Mouse (Mus musculus): Measurements from ENCODE around the gene Mark2. TPM values are rescaled to one million over a fixed set of nuclear protein-coding genes. Genes with fewer than 3 reads are reported as not detected.
A peak's percentile ranks its signal among the peaks of the same experiment; 100 is the strongest.

Gene Mark2
- polyA plus RNA-seq, 1 experiment from 2014 or later: 51.9 TPM

- peaks cover 90% of the 10 kb centered on the region for H3K36me3 ChIP-seq (ENCODE audit: control insufficient read depth, insufficient read depth, low read length)
- no peak for ATAC-seq (ENCODE audit: low FRiP score, low TSS enrichment)
- H3K4me2 ChIP-seq (replicated peaks; ENCODE audit: low read depth, low read length): no peak overlapping the region
- H3K4me3 ChIP-seq (ENCODE audit: low read length): no peak overlapping the region
- H3K27me3 ChIP-seq (ENCODE audit: control insufficient read depth, insufficient read depth, low read length): no peaks in the 10 kb centered on the region
- no peaks in the 10 kb centered on the region for H3K9me3 ChIP-seq (ENCODE audit: control insufficient read depth, low read length)
- peaks cover 14% of the 10 kb centered on the region; the same call in 1 of the 2 replicates for H3K4me1 ChIP-seq (ENCODE audit: control insufficient read depth, insufficient read depth, low read length)
- H3K9ac ChIP-seq (ENCODE audit: low read depth, low read length): no peak overlapping the region
- 77% methylated on average over 5 of the region's 7 CpGs for WGBS
- H3K27ac ChIP-seq (ENCODE audit: low read depth, low read length): no peak overlapping the region
These were observed 64.9 kb downstream of the Mark2 start for GRCm38 (mm10) chr19:7276796-7277195.

DNA sequence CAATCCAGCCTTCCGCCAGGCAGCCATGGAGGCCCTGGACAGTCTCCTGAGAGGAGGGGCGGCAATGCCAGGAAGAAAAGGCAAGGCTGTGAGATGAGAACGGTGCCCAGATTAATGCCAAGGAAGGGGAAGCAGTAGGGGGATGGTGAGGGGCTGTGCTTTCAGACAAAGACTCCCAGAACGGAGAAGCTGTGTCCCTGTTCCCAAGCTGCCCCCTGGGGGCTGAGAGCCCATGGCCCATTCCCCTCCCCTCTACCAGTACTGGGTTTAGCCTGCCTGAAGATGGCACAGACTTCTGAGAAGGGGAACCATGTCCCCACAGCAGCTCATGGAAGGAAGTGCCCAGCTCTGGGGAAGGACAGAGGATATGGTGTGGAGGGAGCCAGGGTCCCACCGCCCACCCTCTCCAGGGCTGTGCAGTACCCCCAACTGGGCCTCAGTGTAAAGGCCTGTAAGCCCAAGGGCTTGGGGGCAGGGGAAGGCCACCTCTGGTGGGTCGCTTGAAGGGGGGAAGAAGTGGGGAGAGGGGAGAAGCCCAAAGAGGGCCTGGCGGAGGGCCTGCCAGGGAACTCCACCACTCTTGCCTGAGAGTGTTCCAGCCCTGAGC is 65.5 kb downstream of the Mark2 start:
- H3K27ac ChIP-seq (ENCODE audit: low read depth, low read length): peak overlapping the region; percentile 24; the same call in 1 of the 2 replicates
- 59% methylated on average over 7 of the region's 7 CpGs for WGBS
- peaks cover 14% of the 10 kb centered on the region; the same call in 1 of the 2 replicates for H3K4me1 ChIP-seq (ENCODE audit: control insufficient read depth, insufficient read depth, low read length)
- no peaks in the 10 kb centered on the region for H3K9me3 ChIP-seq (ENCODE audit: control insufficient read depth, low read length)
- H3K4me3 ChIP-seq (ENCODE audit: low read length): no peak overlapping the region
- H3K4me2 ChIP-seq (replicated peaks; ENCODE audit: low read depth, low read length): no peak overlapping the region
- peaks cover 90% of the 10 kb centered on the region for H3K36me3 ChIP-seq (ENCODE audit: control insufficient read depth, insufficient read depth, low read length)
- no peak for ATAC-seq (ENCODE audit: low FRiP score, low TSS enrichment)
- no peaks in the 10 kb centered on the region for H3K27me3 ChIP-seq (ENCODE audit: control insufficient read depth, insufficient read depth, low read length)
- H3K9ac ChIP-seq (ENCODE audit: low read depth, low read length): no peak overlapping the region; the same call in 1 of the 2 replicates

- Histone ChIP-seq H3K4me3 (ENCODE audit: low read length) (no peak overlapping the region), H3K4me1 (ENCODE audit: control insufficient read depth, insufficient read depth, low read length) (peaks cover 14% of the 10 kb centered on the region; the same call in 1 of the 2 replicates), H3K27me3 (ENCODE audit: control insufficient read depth, insufficient read depth, low read length) (no peaks in the 10 kb centered on the region), H3K9ac (ENCODE audit: low read depth, low read length) (no peak overlapping the region), H3K9me3 (ENCODE audit: control insufficient read depth, low read length) (no peaks in the 10 kb centered on the region), H3K36me3 (ENCODE audit: control insufficient read depth, insufficient read depth, low read length) (peaks cover 89% of the 10 kb centered on the region), H3K27ac (ENCODE audit: low read depth, low read length) (no peak overlapping the region), H3K4me2 (replicated peaks; ENCODE audit: low read depth, low read length) (no peak overlapping the region)
- WGBS: 61% methylated on average over 7 of the region's 7 CpGs
- no peak for ATAC-seq (ENCODE audit: low FRiP score, low TSS enrichment)
These were observed 66.4 kb downstream of the Mark2 start for GRCm38 (mm10) chr19:7275131-7275789.

- ATAC-seq (ENCODE audit: low FRiP score, low TSS enrichment): no peak
- WGBS: 74% methylated on average over 13 of the region's 13 CpGs
- peak overlapping the region; percentile 18; the same call in 1 of the 2 replicates for H3K9ac ChIP-seq (ENCODE audit: low read depth, low read length)
These were observed 67.2 kb downstream of the Mark2 start for GRCm38 (mm10) chr19:7274326-7274990.

GRCm38 (mm10) chr19:7273486-7273885 is 68.2 kb downstream of the Mark2 start:
- Histone ChIP-seq H3K4me3 (ENCODE audit: low read length) (no peak overlapping the region), H3K27ac (ENCODE audit: low read depth, low read length) (no peak overlapping the region), H3K4me2 (replicated peaks; ENCODE audit: low read depth, low read length) (no peak overlapping the region), H3K4me1 (ENCODE audit: control insufficient read depth, insufficient read depth, low read length) (peaks cover 25% of the 10 kb centered on the region), H3K9me3 (ENCODE audit: control insufficient read depth, low read length) (no peaks in the 10 kb centered on the region), H3K36me3 (ENCODE audit: control insufficient read depth, insufficient read depth, low read length) (peaks cover 77% of the 10 kb centered on the region), H3K9ac (ENCODE audit: low read depth, low read length) (no peak overlapping the region), H3K27me3 (ENCODE audit: control insufficient read depth, insufficient read depth, low read length) (no peaks in the 10 kb centered on the region)
- no peak for ATAC-seq (ENCODE audit: low FRiP score, low TSS enrichment)
- WGBS: 90% methylated on average over 4 of the region's 4 CpGs

More at GRCm38 (mm10) chr19:7274326-7274990, 67.2 kb downstream of the Mark2 start:
- no peak overlapping the region for H3K4me3 ChIP-seq (ENCODE audit: low read length)
- no peaks in the 10 kb centered on the region for H3K9me3 ChIP-seq (ENCODE audit: control insufficient read depth, low read length)
- H3K4me1 ChIP-seq (ENCODE audit: control insufficient read depth, insufficient read depth, low read length): peaks cover 19% of the 10 kb centered on the region
- H3K27ac ChIP-seq (ENCODE audit: low read depth, low read length): no peak overlapping the region
- H3K27me3 ChIP-seq (ENCODE audit: control insufficient read depth, insufficient read depth, low read length): no peaks in the 10 kb centered on the region
- H3K4me2 ChIP-seq (replicated peaks; ENCODE audit: low read depth, low read length): no peak overlapping the region
- H3K36me3 ChIP-seq (ENCODE audit: control insufficient read depth, insufficient read depth, low read length): peaks cover 84% of the 10 kb centered on the region

GRCm38 (mm10) chr19:7269290-7270044 is 72.2 kb downstream of the Mark2 start:
- Histone ChIP-seq H3K9me3 (ENCODE audit: control insufficient read depth, low read length) (no peaks in the 10 kb centered on the region), H3K36me3 (ENCODE audit: control insufficient read depth, insufficient read depth, low read length) (peaks cover 38% of the 10 kb centered on the region), H3K4me1 (ENCODE audit: control insufficient read depth, insufficient read depth, low read length) (peaks cover 46% of the 10 kb centered on the region), H3K4me2 (replicated peaks; ENCODE audit: low read depth, low read length) (peak overlapping the region; percentile 84), H3K27me3 (ENCODE audit: control insufficient read depth, insufficient read depth, low read length) (no peaks in the 10 kb centered on the region), H3K27ac (ENCODE audit: low read depth, low read length) (peak overlapping the region; percentile 0; the same call in 1 of the 2 replicates), H3K4me3 (ENCODE audit: low read length) (peak overlapping the region; percentile 84), H3K9ac (ENCODE audit: low read depth, low read length) (peak overlapping the region; percentile 95)
- no peak for ATAC-seq (ENCODE audit: low FRiP score, low TSS enrichment)
- WGBS: 7% methylated on average over 11 of the region's 11 CpGs

GRCm38 (mm10) chr19:7268722-7269090 is 73.0 kb downstream of the Mark2 start:
- Histone ChIP-seq H3K9ac (ENCODE audit: low read depth, low read length) (peak overlapping the region; percentile 95), H3K4me3 (ENCODE audit: low read length) (peak overlapping the region; percentile 84), H3K4me2 (replicated peaks; ENCODE audit: low read depth, low read length) (peak overlapping the region; percentile 84), H3K9me3 (ENCODE audit: control insufficient read depth, low read length) (no peaks in the 10 kb centered on the region), H3K4me1 (ENCODE audit: control insufficient read depth, insufficient read depth, low read length) (peaks cover 49% of the 10 kb centered on the region), H3K27me3 (ENCODE audit: control insufficient read depth, insufficient read depth, low read length) (no peaks in the 10 kb centered on the region), H3K36me3 (ENCODE audit: control insufficient read depth, insufficient read depth, low read length) (peaks cover 31% of the 10 kb centered on the region), H3K27ac (ENCODE audit: low read depth, low read length) (peak overlapping the region; percentile 88)
- ATAC-seq (ENCODE audit: low FRiP score, low TSS enrichment): peak; percentile 14; the same call in 1 of the 2 replicates
- 0% methylated on average over 30 of the region's 30 CpGs for WGBS

- peak overlapping the region; percentile 88 for H3K27ac ChIP-seq (ENCODE audit: low read depth, low read length)
- H3K36me3 ChIP-seq (ENCODE audit: control insufficient read depth, insufficient read depth, low read length): peaks cover 24% of the 10 kb centered on the region
- peak overlapping the region; percentile 84 for H3K4me2 ChIP-seq (replicated peaks; ENCODE audit: low read depth, low read length)
- H3K9ac ChIP-seq (ENCODE audit: low read depth, low read length): peak overlapping the region; percentile 95
- no peaks in the 10 kb centered on the region for H3K9me3 ChIP-seq (ENCODE audit: control insufficient read depth, low read length)
- H3K27me3 ChIP-seq (ENCODE audit: control insufficient read depth, insufficient read depth, low read length): no peaks in the 10 kb centered on the region
- under 1% methylated on average over 72 of the region's 97 CpGs for WGBS
- H3K4me3 ChIP-seq (ENCODE audit: low read length): peak overlapping the region; percentile 84
- peak; percentile 60 for ATAC-seq (ENCODE audit: low FRiP score, low TSS enrichment)
- peaks cover 49% of the 10 kb centered on the region for H3K4me1 ChIP-seq (ENCODE audit: control insufficient read depth, insufficient read depth, low read length)
These were observed 73.6 kb downstream of the Mark2 start for GRCm38 (mm10) chr19:7267781-7268721.

Measured in kidney, embryonic 14.5 days (tissue).